In genomic region chr1:125345854-125346253, GRCm38 (mm10) we compare ENCODE assay signal across 32 mouse cellular contexts.
"Had no signal": no experiment of that assay in that cellular context is flagged by ENCODE, and none has a peak within 500 bp of the region (broad histone marks: within the 10 kb centered on the region; RNA-seq: fewer than 3 reads in every experiment).

No protein-coding gene starts in this region.

- H3K4me3 ChIP-seq: heart, embryonic 10.5 days; heart, embryonic 12.5 days; heart, embryonic 13.5 days; heart, embryonic 15.5 days; hindbrain, embryonic 12.5 days; hindbrain, embryonic 13.5 days; hindbrain, embryonic 15.5 days; intestine, embryonic 15.5 days; kidney, embryonic 15.5 days; layer of hippocampus, adult 2 months had no signal

- DNase-seq: heart, postnatal 10 days; heart, postnatal 14 days; heart, postnatal 4 days; kidney, adult 11 months; kidney, adult 18-20 months; kidney, adult 2 months; kidney, adult 8-10 months; kidney, adult 9 months; kidney, postnatal 10 days; kidney, postnatal 14 days; kidney, postnatal 25 days; kidney, postnatal 36 days; kidney, postnatal 4 days; layer of hippocampus, adult 9-11 months; layer of hippocampus, postnatal 36 days had no signal

- H3K4me1 ChIP-seq: heart, embryonic 10.5 days; heart, embryonic 12.5 days; heart, embryonic 13.5 days; heart, embryonic 15.5 days; hindbrain, embryonic 12.5 days; hindbrain, embryonic 13.5 days; hindbrain, embryonic 15.5 days; intestine, embryonic 15.5 days; kidney, embryonic 15.5 days had no signal

- ATAC-seq: hindbrain, embryonic 16.5 days; hindbrain, postnatal 0 days; inflammation-experienced regulatory T-cells, adult 6 months; intestine, embryonic 15.5 days; intestine, embryonic 16.5 days; intestine, postnatal 0 days had no signal

- H3K27ac ChIP-seq: heart, embryonic 10.5 days; heart, embryonic 13.5 days; heart, embryonic 15.5 days; hindbrain, embryonic 12.5 days; hindbrain, embryonic 13.5 days; hindbrain, embryonic 14.5 days; hindbrain, embryonic 15.5 days; hindbrain, postnatal 0 days; intestine, embryonic 15.5 days; kidney, embryonic 15.5 days; kidney, postnatal 0 days; layer of hippocampus, adult 2 months had no signal

- H3K27me3 ChIP-seq: heart, embryonic 12.5 days; heart, embryonic 13.5 days; heart, embryonic 15.5 days; hindbrain, embryonic 12.5 days; hindbrain, embryonic 13.5 days; hindbrain, embryonic 15.5 days; intestine, embryonic 15.5 days; kidney, embryonic 15.5 days had no signal

- H3K36me3 ChIP-seq: heart, embryonic 10.5 days; heart, embryonic 12.5 days; heart, embryonic 13.5 days; heart, embryonic 15.5 days; hindbrain, embryonic 12.5 days; hindbrain, embryonic 13.5 days; hindbrain, embryonic 15.5 days; intestine, embryonic 15.5 days; kidney, embryonic 15.5 days had no signal

- H3K9me3 ChIP-seq: heart, embryonic 15.5 days; hindbrain, embryonic 13.5 days; hindbrain, embryonic 15.5 days; intestine, embryonic 15.5 days; kidney, embryonic 15.5 days had no signal
